Mouse (Mus musculus) layer of hippocampus, adult 11-12 months (tissue): Measurements from ENCODE around the gene Zfp697.

Source experiments
- DNase-seq: peaks from one replicate; pipeline ENCODE4 v3.0.0; 2022; ENCODE audit warnings: low spot score

Gene Zfp697

GRCm38 (mm10) chr3:98382246-98382939, at the start of gene Zfp697:
Gene Zfp697 (plus strand): TSS chr3:98382461.
- DNase-seq: peak; percentile 83

- DNase-seq: no peak
Observed at GRCm38 (mm10) chr3:98334010-98334409, 48.3 kb upstream of the Zfp697 start.

- no peak for DNase-seq
Observed at GRCm38 (mm10) chr3:98335331-98335730, 46.9 kb upstream of the Zfp697 start.

- DNase-seq: no peak
Observed at GRCm38 (mm10) chr3:98335886-98336285, 46.4 kb upstream of the Zfp697 start.

- DNase-seq: no peak
Observed at GRCm38 (mm10) chr3:98336661-98337654, 45.3 kb upstream of the Zfp697 start.

- peak; percentile 42 for DNase-seq
Observed at GRCm38 (mm10) chr3:98338584-98339041, 43.6 kb upstream of the Zfp697 start.

- DNase-seq: peak; percentile 58
Observed at GRCm38 (mm10) chr3:98339097-98339705, 43.1 kb upstream of the Zfp697 start.

- DNase-seq: peak; percentile 62
Observed at GRCm38 (mm10) chr3:98339706-98340109, 42.6 kb upstream of the Zfp697 start, which contains the start of gene Phgdh. Gene Phgdh (minus strand): TSS chr3:98339990.

GRCm38 (mm10) chr3:98340818-98341594, 41.3 kb upstream of the Zfp697 start:
- DNase-seq: no peak

- no peak for DNase-seq
Observed at GRCm38 (mm10) chr3:98343235-98343634, 39.0 kb upstream of the Zfp697 start.

- DNase-seq: no peak
Observed at GRCm38 (mm10) chr3:98348106-98348505, 34.2 kb upstream of the Zfp697 start.

- no peak for DNase-seq
Observed at GRCm38 (mm10) chr3:98348705-98349104, 33.6 kb upstream of the Zfp697 start.

GRCm38 (mm10) chr3:98353892-98354291, 28.4 kb upstream of the Zfp697 start:
- peak; percentile 84 for DNase-seq

GRCm38 (mm10) chr3:98355344-98356025, 26.8 kb upstream of the Zfp697 start:
- DNase-seq: no peak

GRCm38 (mm10) chr3:98356026-98356365, 26.3 kb upstream of the Zfp697 start:
- DNase-seq: no peak

- DNase-seq: no peak
Observed at GRCm38 (mm10) chr3:98356632-98357370, 25.5 kb upstream of the Zfp697 start.

- DNase-seq: peak; percentile 61
Observed at GRCm38 (mm10) chr3:98362753-98363152, 19.5 kb upstream of the Zfp697 start.

- DNase-seq: no peak
Observed at GRCm38 (mm10) chr3:98366086-98366485, 16.2 kb upstream of the Zfp697 start.

- DNase-seq: no peak
Observed at GRCm38 (mm10) chr3:98366823-98367222, 15.4 kb upstream of the Zfp697 start.

GRCm38 (mm10) chr3:98368283-98368682, 14.0 kb upstream of the Zfp697 start:
- no peak for DNase-seq
